ENCODE assay signal across 8 mouse cellular contexts in the genomic region with DNA sequence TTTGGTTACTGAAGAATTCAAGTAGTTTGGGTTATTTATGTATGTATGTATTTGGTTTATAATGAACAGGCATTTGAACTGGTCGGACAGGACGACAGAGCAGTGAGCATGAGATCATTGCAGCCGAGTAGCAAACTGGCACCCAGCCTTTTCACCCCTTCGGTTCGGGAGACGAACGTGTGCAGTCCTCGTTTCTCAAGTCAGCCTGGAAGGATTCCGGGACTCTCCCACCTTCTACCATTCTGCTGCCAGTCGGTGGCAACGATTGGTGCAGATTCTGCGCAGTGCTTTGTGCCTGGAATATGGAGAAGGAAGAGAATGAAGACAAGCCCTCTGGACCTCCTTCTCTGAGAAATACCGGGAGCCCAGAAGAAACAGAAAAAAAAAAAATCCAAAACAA. TPM values are rescaled to one million over a fixed set of nuclear protein-coding genes. Genes with fewer than 3 reads are reported as not detected.
DNase-seq lines count a peak whose midpoint lies in the region; ATAC-seq and TF ChIP-seq lines count a peak whose summit lies in the region.

No protein-coding gene starts in this region.

- peak overlapping the region; percentile 51; the same call in 1 of the 2 replicates for H3K27ac ChIP-seq in lung, postnatal 0 days (ENCODE audit: low read length)

- no peak for TF ChIP-seq POLR2A in brain, embryonic 14.5 days (IDR thresholded peaks at IDR 0.05; ENCODE audit: borderline replicate concordance, extremely low read depth, insufficient read depth, insufficient read length, poor library complexity, severe bottlenecking)

- WGBS in lung, postnatal 0 days = 55% methylated on average over 13 of the region's 13 CpGs

- TF ChIP-seq EP300 in lung, postnatal 0 days (IDR thresholded peaks at IDR 0.05) = no peak

- no peak for TF ChIP-seq CTCF in brain, embryonic 14.5 days (IDR thresholded peaks at IDR 0.05; ENCODE audit: borderline replicate concordance, extremely low read depth, insufficient read depth, insufficient read length)
- TF ChIP-seq CTCF in lung, postnatal 0 days (IDR thresholded peaks at IDR 0.05) = no peak

- peak overlapping the region; percentile 40 for H3K4me2 ChIP-seq in lung, postnatal 0 days (replicated peaks; ENCODE audit: low read depth, low read length)

- H3K4me1 ChIP-seq in lung, postnatal 0 days (ENCODE audit: insufficient read depth, low read depth, low read length) = no peaks in the 10 kb centered on the region

- peak; percentile 95 for DNase-seq in brain, embryonic 14.5 days (ENCODE audit: low read depth)
- peak; percentile 89 to 93 for DNase-seq in cerebellum, postnatal 25 days
- peak; percentile 16 to 52 for DNase-seq in gastrocnemius, postnatal 4 days (ENCODE audit: low spot score in 2 of 2)
- peak; percentile 11 to 31 for DNase-seq in kidney, postnatal 36 days
- DNase-seq in lung, postnatal 0 days (ENCODE audit: low spot score) = peak; percentile 74
- peak; percentile 67 for DNase-seq in right cerebral cortex, postnatal 4 days
- no peak for DNase-seq in natural killer cell, adult 2 months (ENCODE audit: low spot score in 2 of 2)
- DNase-seq in embryo, embryonic 9.5 days (ENCODE audit: extremely low spot score) = no peak

- peak; percentile 69 for ATAC-seq in lung, postnatal 0 days

- peak overlapping the region; percentile 24 for H3K4me3 ChIP-seq in lung, postnatal 0 days (ENCODE audit: low read depth, low read length)

- no peaks in the 10 kb centered on the region for H3K9me3 ChIP-seq in lung, postnatal 0 days (ENCODE audit: low read length)

- H3K9ac ChIP-seq in lung, postnatal 0 days (replicated peaks; ENCODE audit: low read depth) = peak overlapping the region; percentile 17; the same call in 1 of the 2 replicates

- no peaks in the 10 kb centered on the region for H3K27me3 ChIP-seq in lung, postnatal 0 days (replicated peaks; ENCODE audit: insufficient read depth, low read length)

- H3K36me3 ChIP-seq in lung, postnatal 0 days (ENCODE audit: insufficient read depth, low read length) = no peaks in the 10 kb centered on the region

RNA-seq across cellular contexts. Expression of gene Gm11146, which starts 7.3 kb away (rescaled TPM):
- polyA plus RNA-seq in brain, embryonic 14.5 days (2012; rRNA removed) = not detected in 2 replicates
- total RNA-seq in gastrocnemius, postnatal 4 days (2021) = not detected
- polyA plus RNA-seq in lung, postnatal 0 days (2015; fragmentation: Nextera tagmentation; extraction: Ambion mirVana) = not detected in 2 replicates

Comparison
In these comparisons a context has a peak if more than half of its experiments do, and no peak if none do; other contexts are left out.
1. DNase-seq: peak in brain, embryonic 14.5 days (single experiment), cerebellum, postnatal 25 days (2 of 2), gastrocnemius, postnatal 4 days (2 of 2), kidney, postnatal 36 days (2 of 2), lung, postnatal 0 days (single experiment) and right cerebral cortex, postnatal 4 days (single experiment); none in natural killer cell, adult 2 months (0 of 2) and embryo, embryonic 9.5 days (single experiment).